In genomic region chr4:148389047-148389446, GRCm38 (mm10) we compare ENCODE assay signal across 13 mouse cellular contexts. TPM values are rescaled to one million over a fixed set of nuclear protein-coding genes. Genes with fewer than 3 reads are reported as not detected.
DNase-seq lines count a peak whose midpoint lies in the region; ATAC-seq and TF ChIP-seq lines count a peak whose summit lies in the region.
"Had no signal": no experiment of that assay in that cellular context is flagged by ENCODE, and none has a peak within 500 bp of the region (broad histone marks: within the 10 kb centered on the region; RNA-seq: fewer than 3 reads in every experiment).

No protein-coding gene starts in this region.

- H3K4me1 ChIP-seq in kidney, adult 2 months (ENCODE audit: control insufficient read depth, insufficient read depth, low read length) = no peaks in the 10 kb centered on the region
- H3K4me1 ChIP-seq in neural tube, embryonic 13.5 days (replicated peaks) = peaks cover 76% of the 10 kb centered on the region
- no peaks in the 10 kb centered on the region for H3K4me1 ChIP-seq in G1E (ENCODE audit: insufficient read depth, low read depth, low read length)

- TF ChIP-seq POLR2A in kidney, adult 2 months (IDR thresholded peaks at IDR 0.05; ENCODE audit: low read depth, low read length) = no peak

- no peak for ATAC-seq in neural tube, embryonic 13.5 days (ENCODE audit: low read depth)
- ATAC-seq in G1E (ENCODE audit: extremely low read depth, insufficient number of reproducible peaks, low FRiP score, poor library complexity, severe bottlenecking) = no peak

- WGBS in kidney, adult 2 months = 72% methylated on average over 6 of the region's 6 CpGs
- WGBS in neural tube, embryonic 13.5 days = 65% methylated on average over 6 of the region's 6 CpGs

- H3K27me3 ChIP-seq in kidney, adult 2 months (replicated peaks; ENCODE audit: control insufficient read depth, insufficient read depth, low read length) = no peaks in the 10 kb centered on the region
- no peaks in the 10 kb centered on the region for H3K27me3 ChIP-seq in neural tube, embryonic 13.5 days
- H3K27me3 ChIP-seq in G1E (ENCODE audit: insufficient read depth, low read length) = 0 out of 2 replicates have a peak, but pooled peaks cover 3% of the 10 kb centered on the region
- H3K27me3 ChIP-seq: hindbrain, embryonic 15.5 days had no signal

- TF ChIP-seq CTCF in kidney, adult 2 months (conservative IDR thresholded peaks at IDR 0.05; ENCODE audit: insufficient read depth, insufficient read length, low read depth, low read length) = peak; percentile 22; the same call in 1 of the 2 replicates
- peak; percentile 26; the same call in 1 of the 2 replicates for TF ChIP-seq CTCF in G1E (IDR thresholded peaks at IDR 0.05; ENCODE audit: low read depth, low read length)

- H3K36me3 ChIP-seq in kidney, adult 2 months (ENCODE audit: control insufficient read depth, insufficient read depth, low read length) = no peaks in the 10 kb centered on the region
- H3K36me3 ChIP-seq in neural tube, embryonic 13.5 days = no peaks in the 10 kb centered on the region
- H3K36me3 ChIP-seq in G1E (replicated peaks) = no peaks in the 10 kb centered on the region
- H3K36me3 ChIP-seq: embryonic facial prominence, embryonic 10.5 days; heart, embryonic 10.5 days; hindbrain, embryonic 15.5 days had no signal

- H3K9me3 ChIP-seq in neural tube, embryonic 13.5 days = no peaks in the 10 kb centered on the region
- H3K9me3 ChIP-seq in G1E (replicated peaks) = no peaks in the 10 kb centered on the region
- H3K9me3 ChIP-seq: embryonic facial prominence, embryonic 10.5 days; heart, embryonic 10.5 days; hindbrain, embryonic 15.5 days had no signal

- H3K4me3 ChIP-seq in kidney, adult 2 months (ENCODE audit: insufficient read depth, low read depth, low read length) = no peak overlapping the region
- H3K4me3 ChIP-seq in neural tube, embryonic 13.5 days = no peak overlapping the region
- H3K4me3 ChIP-seq in G1E (ENCODE audit: low read depth, low read length) = no peak overlapping the region
- H3K4me3 ChIP-seq: embryonic facial prominence, embryonic 10.5 days; heart, embryonic 10.5 days; hindbrain, embryonic 15.5 days had no signal

- no peak for DNase-seq in kidney, adult 2 months
- no peak for DNase-seq in kidney, adult 9 months
- DNase-seq in neural tube, embryonic 10.5 days (ENCODE audit: extremely low spot score, low spot score) = no peak
- DNase-seq in G1E (ENCODE audit: low spot score) = no peak
- DNase-seq in induced T-regulatory cell, adult 2 months (ENCODE audit: low read depth) = peak; percentile 9
- DNase-seq in cerebellum, postnatal 10 days = no peak
- no peak for DNase-seq in right cerebral cortex, postnatal 10 days (ENCODE audit: low spot score in 2 of 2)
- DNase-seq: adrenal gland, postnatal 14 days; cerebellum, adult 18-20 months had no signal

- no peak overlapping the region for H3K9ac ChIP-seq in neural tube, embryonic 13.5 days
- H3K9ac ChIP-seq: hindbrain, embryonic 15.5 days had no signal

- H3K4me2 ChIP-seq in neural tube, embryonic 13.5 days = no peak overlapping the region
- H3K4me2 ChIP-seq: hindbrain, embryonic 15.5 days had no signal

- H3K27ac ChIP-seq in kidney, adult 2 months (ENCODE audit: insufficient read depth, low read depth, low read length) = no peak overlapping the region
- H3K27ac ChIP-seq in neural tube, embryonic 13.5 days (replicated peaks) = peak overlapping the region; percentile 71
- H3K27ac ChIP-seq: embryonic facial prominence, embryonic 10.5 days; heart, embryonic 10.5 days; hindbrain, embryonic 15.5 days had no signal

RNA-seq across cellular contexts. Expression of gene Ubiad1, which starts 55.5 kb away (rescaled TPM):
- 50.8 and 61.6 TPM in 2 replicates for polyA plus RNA-seq in kidney, adult 2 months (2012; rRNA removed)
- polyA plus RNA-seq in neural tube, embryonic 13.5 days (2015; fragmentation: Nextera tagmentation; extraction: Ambion mirVana) = 15.0 and 19.0 TPM in 2 replicates
- 35.9 and 42.1 TPM in 2 replicates for total RNA-seq in G1E (2014; fragmentation: Nextera tagmentation)
- 15.7 and 16.8 TPM in 2 replicates for total RNA-seq in G1E (2017)
- polyA plus RNA-seq in G1E (2012) = 16.3 and 18.1 TPM in 2 replicates

RNA-seq across cellular contexts. Expression of gene Mtor, which starts 59.4 kb away (rescaled TPM):
- polyA plus RNA-seq in kidney, adult 2 months (2012; rRNA removed) = 39.8 and 50.1 TPM in 2 replicates
- polyA plus RNA-seq in neural tube, embryonic 13.5 days (2015; fragmentation: Nextera tagmentation; extraction: Ambion mirVana) = 21.4 and 23.0 TPM in 2 replicates
- total RNA-seq in G1E (2014; fragmentation: Nextera tagmentation) (35.1 and 41.7 TPM in 2 replicates), G1E (2017) (11.7 and 13.8 TPM in 2 replicates)
- 8.9 and 11.3 TPM in 2 replicates for polyA plus RNA-seq in G1E (2012)
